Mouse (Mus musculus): ENCODE measurements at regions not wholly inside any gene's neighbourhood (a gene's known extent, or its start where the extent isn't known, plus 50 kb on each side); places are given as distances from the start of the nearest gene placed in this dataset.
"Not testable (repeated sequence)": the region's sequence is repeated elsewhere in the genome, so short reads cannot be mapped to it uniquely, and the experiment has no call there.

GRCm38 (mm10) chr4:55251546-55251945 lies 98.3 kb upstream of the Rad23b start:
- ATAC-seq, result no peak
- Histone ChIP-seq H3K4me3 (ENCODE audit: low read depth, low read length) (no peak overlapping the region), H3K4me2 (ENCODE audit: low read depth, low read length) (no peak overlapping the region), H3K9me3 (ENCODE audit: low read length) (no peaks in the 10 kb centered on the region), H3K36me3 (replicated peaks; ENCODE audit: insufficient read depth, low read length) (no peaks in the 10 kb centered on the region), H3K4me1 (ENCODE audit: insufficient read depth) (no peaks in the 10 kb centered on the region), H3K9ac (replicated peaks) (no peak overlapping the region), H3K27me3 (ENCODE audit: insufficient read depth, low read length) (no peaks in the 10 kb centered on the region), H3K27ac (ENCODE audit: low read depth) (no peak overlapping the region)
- 78% methylated on average over 5 of the region's 5 CpGs for WGBS (ENCODE audit: insufficient replicate concordance)
- TF ChIP-seq CTCF (IDR thresholded peaks at IDR 0.05; ENCODE audit: low read depth), result no peak
- TF ChIP-seq EP300 (IDR thresholded peaks at IDR 0.05; ENCODE audit: low read depth), result no peak
- DNase-seq, result no peak

GRCm38 (mm10) chr4:55253769-55254168 lies 96.1 kb upstream of the Rad23b start:
- Histone ChIP-seq H3K4me2 (ENCODE audit: low read depth, low read length) (no peak overlapping the region), H3K9ac (replicated peaks) (no peak overlapping the region), H3K36me3 (replicated peaks; ENCODE audit: insufficient read depth, low read length) (no peaks in the 10 kb centered on the region), H3K4me3 (ENCODE audit: low read depth, low read length) (no peak overlapping the region), H3K9me3 (ENCODE audit: low read length) (no peaks in the 10 kb centered on the region), H3K27me3 (ENCODE audit: insufficient read depth, low read length) (no peaks in the 10 kb centered on the region), H3K4me1 (ENCODE audit: insufficient read depth) (no peaks in the 10 kb centered on the region), H3K27ac (ENCODE audit: low read depth) (no peak overlapping the region)
- TF ChIP-seq EP300 (IDR thresholded peaks at IDR 0.05; ENCODE audit: low read depth), result no peak
- ATAC-seq (no peak), DNase-seq (no peak)
- 83% methylated on average over 8 of the region's 8 CpGs for WGBS (ENCODE audit: insufficient replicate concordance)

- TF ChIP-seq CTCF (IDR thresholded peaks at IDR 0.05; ENCODE audit: low read depth), result no peak
- TF ChIP-seq EP300 (IDR thresholded peaks at IDR 0.05; ENCODE audit: low read depth), result no peak
- Histone ChIP-seq H3K27me3 (ENCODE audit: insufficient read depth, low read length) (no peaks in the 10 kb centered on the region), H3K27ac (ENCODE audit: low read depth) (no peak overlapping the region), H3K9me3 (ENCODE audit: low read length) (no peaks in the 10 kb centered on the region), H3K36me3 (replicated peaks; ENCODE audit: insufficient read depth, low read length) (no peaks in the 10 kb centered on the region), H3K4me3 (ENCODE audit: low read depth, low read length) (no peak overlapping the region), H3K4me2 (ENCODE audit: low read depth, low read length) (no peak overlapping the region), H3K9ac (replicated peaks) (no peak overlapping the region), H3K4me1 (ENCODE audit: insufficient read depth) (no peaks in the 10 kb centered on the region)
- DNase-seq (no peak), ATAC-seq (no peak)
- 78% methylated on average over 8 of the region's 8 CpGs for WGBS (ENCODE audit: insufficient replicate concordance)
Observed at GRCm38 (mm10) chr4:55271965-55272630, 77.7 kb upstream of the Rad23b start.

DNA sequence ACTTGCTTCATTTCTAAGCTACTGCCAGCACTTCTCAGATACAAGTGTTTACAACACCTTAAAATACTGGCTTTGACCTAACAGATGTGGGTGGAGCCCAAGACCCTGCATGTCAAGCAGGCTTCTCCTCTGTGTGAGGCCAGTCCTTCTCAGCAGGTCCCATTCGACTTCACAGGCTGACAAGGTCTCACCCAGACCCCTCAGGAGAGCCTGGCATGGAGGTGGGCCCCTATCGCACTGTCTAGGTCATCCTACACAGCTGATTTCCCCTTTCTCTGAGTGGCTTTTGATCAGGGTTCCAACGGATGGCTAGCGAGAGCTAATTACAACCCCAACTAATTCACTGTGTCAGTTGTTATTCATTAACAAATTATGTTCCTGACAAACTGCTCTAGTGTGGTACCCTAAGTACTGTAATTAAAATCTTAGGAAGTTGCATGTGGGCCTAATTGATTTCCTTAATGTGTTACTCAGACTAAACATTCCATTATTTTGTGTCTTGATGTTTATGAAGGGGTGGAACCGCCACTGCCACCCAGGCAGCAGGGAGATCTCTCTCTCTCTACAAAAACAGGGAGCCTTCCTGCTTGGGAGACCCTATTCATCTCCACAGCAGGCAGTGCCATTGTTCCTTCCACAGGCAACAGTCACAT lies 73.4 kb upstream of the Rad23b start:
- WGBS (ENCODE audit: insufficient replicate concordance), result 55% methylated on average over 5 of the region's 5 CpGs
- Histone ChIP-seq H3K27me3 (ENCODE audit: insufficient read depth, low read length) (no peaks in the 10 kb centered on the region), H3K4me1 (ENCODE audit: insufficient read depth) (no peaks in the 10 kb centered on the region), H3K27ac (ENCODE audit: low read depth) (no peak overlapping the region), H3K9me3 (ENCODE audit: low read length) (no peaks in the 10 kb centered on the region), H3K9ac (replicated peaks) (no peak overlapping the region), H3K36me3 (replicated peaks; ENCODE audit: insufficient read depth, low read length) (no peaks in the 10 kb centered on the region), H3K4me2 (ENCODE audit: low read depth, low read length) (no peak overlapping the region), H3K4me3 (ENCODE audit: low read depth, low read length) (no peak overlapping the region)
- DNase-seq (no peak), ATAC-seq (no peak)
- no peak for TF ChIP-seq EP300 (IDR thresholded peaks at IDR 0.05; ENCODE audit: low read depth)
- TF ChIP-seq CTCF (IDR thresholded peaks at IDR 0.05; ENCODE audit: low read depth), result no peak

GRCm38 (mm10) chr4:55279351-55279750 lies 70.5 kb upstream of the Rad23b start:
- H3K36me3 ChIP-seq (replicated peaks; ENCODE audit: insufficient read depth, low read length); H3K9me3 ChIP-seq (ENCODE audit: low read length); H3K9ac ChIP-seq (replicated peaks); H3K27me3 ChIP-seq (ENCODE audit: insufficient read depth, low read length); DNase-seq; H3K4me2 ChIP-seq (ENCODE audit: low read depth, low read length); H3K4me1 ChIP-seq (ENCODE audit: insufficient read depth); ATAC-seq; H3K4me3 ChIP-seq (ENCODE audit: low read depth, low read length); H3K27ac ChIP-seq (ENCODE audit: low read depth): not testable (repeated sequence)
- whole genome bisulfite sequencing (ENCODE audit: insufficient replicate concordance), result 83% methylated on average over 8 of the region's 8 CpGs

GRCm38 (mm10) chr4:55280706-55281105 lies 69.1 kb upstream of the Rad23b start:
- TF ChIP-seq EP300 (IDR thresholded peaks at IDR 0.05; ENCODE audit: low read depth) (no peak), CTCF (IDR thresholded peaks at IDR 0.05; ENCODE audit: low read depth) (peak; percentile 49)
- Histone ChIP-seq H3K9me3 (ENCODE audit: low read length) (no peaks in the 10 kb centered on the region), H3K36me3 (replicated peaks; ENCODE audit: insufficient read depth, low read length) (no peaks in the 10 kb centered on the region), H3K4me1 (ENCODE audit: insufficient read depth) (no peaks in the 10 kb centered on the region), H3K9ac (replicated peaks) (no peak overlapping the region), H3K4me3 (ENCODE audit: low read depth, low read length) (no peak overlapping the region), H3K27ac (ENCODE audit: low read depth) (no peak overlapping the region), H3K4me2 (ENCODE audit: low read depth, low read length) (no peak overlapping the region), H3K27me3 (ENCODE audit: insufficient read depth, low read length) (no peaks in the 10 kb centered on the region)
- WGBS (ENCODE audit: insufficient replicate concordance), result 72% methylated on average over 3 of the region's 3 CpGs
- peak; percentile 30 for DNase-seq
- ATAC-seq, result no peak

All from liver, postnatal 0 days (tissue).